24 mouse cellular contexts compared by ENCODE assay signal in the genomic region with DNA sequence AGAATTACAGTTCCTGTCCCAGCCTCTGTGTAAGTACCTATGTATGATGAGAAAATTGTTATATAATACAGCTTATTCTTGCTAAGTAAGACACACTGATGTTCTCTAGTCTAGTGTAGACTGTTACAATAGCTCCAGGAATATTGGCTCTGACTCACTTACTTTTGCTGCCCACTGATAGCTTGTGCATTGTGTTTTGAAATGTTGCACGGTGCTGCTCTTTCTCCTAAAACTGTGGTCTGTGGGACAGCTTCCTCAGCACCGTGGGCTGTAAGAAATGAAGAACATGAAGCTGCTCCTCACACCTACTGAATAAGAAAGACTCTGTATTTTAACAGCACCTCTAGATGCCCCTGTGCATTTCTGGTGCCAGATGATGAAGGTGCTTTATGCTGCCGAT.
A peak's percentile ranks its signal among the peaks of the same experiment; 100 is the strongest.
DNase-seq lines count a peak whose midpoint lies in the region; ATAC-seq and TF ChIP-seq lines count a peak whose summit lies in the region.
"Had no signal": no experiment of that assay in that cellular context is flagged by ENCODE, and none has a peak within 500 bp of the region (broad histone marks: within the 10 kb centered on the region; RNA-seq: fewer than 3 reads in every experiment).

No protein-coding gene starts in this region.

- no peak overlapping the region for H3K9ac ChIP-seq in neural tube, embryonic 13.5 days
- H3K9ac ChIP-seq in neural tube, embryonic 15.5 days (replicated peaks), result no peak overlapping the region
- H3K9ac ChIP-seq: embryonic facial prominence, embryonic 13.5 days; forebrain, embryonic 12.5 days; forebrain, embryonic 15.5 days; hindbrain, embryonic 12.5 days; hindbrain, embryonic 15.5 days had no signal

- H3K4me1 ChIP-seq in neural tube, embryonic 13.5 days (replicated peaks), result 0 out of 2 replicates have a peak, but pooled peaks cover 1% of the 10 kb centered on the region
- H3K4me1 ChIP-seq in neural tube, embryonic 15.5 days, result no peaks in the 10 kb centered on the region
- no peaks in the 10 kb centered on the region for H3K4me1 ChIP-seq in olfactory bulb, adult 2 months (ENCODE audit: control insufficient read depth, insufficient read depth, low read length)
- H3K4me1 ChIP-seq: embryonic facial prominence, embryonic 10.5 days; embryonic facial prominence, embryonic 13.5 days; forebrain, embryonic 12.5 days; forebrain, embryonic 15.5 days; hindbrain, embryonic 12.5 days; hindbrain, embryonic 15.5 days had no signal

- H3K36me3 ChIP-seq in neural tube, embryonic 13.5 days, result no peaks in the 10 kb centered on the region
- H3K36me3 ChIP-seq in neural tube, embryonic 15.5 days, result no peaks in the 10 kb centered on the region
- H3K36me3 ChIP-seq: embryonic facial prominence, embryonic 10.5 days; embryonic facial prominence, embryonic 13.5 days; forebrain, embryonic 12.5 days; forebrain, embryonic 15.5 days; hindbrain, embryonic 12.5 days; hindbrain, embryonic 15.5 days had no signal

- no peak overlapping the region for H3K4me2 ChIP-seq in neural tube, embryonic 13.5 days
- H3K4me2 ChIP-seq in neural tube, embryonic 15.5 days, result no peak overlapping the region
- H3K4me2 ChIP-seq: embryonic facial prominence, embryonic 13.5 days; forebrain, embryonic 12.5 days; forebrain, embryonic 15.5 days; heart, embryonic 11.5 days; hindbrain, embryonic 12.5 days; hindbrain, embryonic 15.5 days had no signal

- no peak for DNase-seq in layer of hippocampus, adult 2 months (ENCODE audit: low spot score in 2 of 2)
- DNase-seq in layer of hippocampus, adult 9-11 months, result no peak
- DNase-seq in brain, adult 2 months (ENCODE audit: low read depth, low spot score), result peak; percentile 65
- DNase-seq: adrenal gland, adult 2 months; adrenal gland, postnatal 14 days; cerebellum, adult 11-12 months; cerebellum, adult 8-10 months; cerebellum, postnatal 10 days; cerebellum, postnatal 36 days; embryo, embryonic 11 days; gastrocnemius, postnatal 10 days; heart, adult 11 months had no signal

- no peaks in the 10 kb centered on the region for H3K27me3 ChIP-seq in neural tube, embryonic 13.5 days
- no peaks in the 10 kb centered on the region for H3K27me3 ChIP-seq in neural tube, embryonic 15.5 days (replicated peaks)
- H3K27me3 ChIP-seq: embryonic facial prominence, embryonic 13.5 days; forebrain, embryonic 12.5 days; forebrain, embryonic 15.5 days; hindbrain, embryonic 12.5 days; hindbrain, embryonic 15.5 days had no signal

- WGBS in neural tube, embryonic 13.5 days, result 81% methylated on average over 3 of the region's 3 CpGs
- WGBS in neural tube, embryonic 15.5 days, result 87% methylated on average over 3 of the region's 3 CpGs
- 40% methylated on average over 3 of the region's 3 CpGs for WGBS in olfactory bulb, adult 2 months

- no peak for ATAC-seq in neural tube, embryonic 13.5 days (ENCODE audit: low read depth)
- ATAC-seq in neural tube, embryonic 15.5 days (ENCODE audit: low FRiP score), result no peak
- ATAC-seq: CD4-positive, CD25-positive, alpha-beta regulatory T cell, adult 4 months; forebrain, embryonic 15.5 days had no signal

- peak overlapping the region; percentile 74; the same call in 1 of the 2 replicates for H3K27ac ChIP-seq in layer of hippocampus, adult 2 months
- H3K27ac ChIP-seq in neural tube, embryonic 13.5 days (replicated peaks), result peak overlapping the region; percentile 67
- no peak overlapping the region for H3K27ac ChIP-seq in neural tube, embryonic 15.5 days (replicated peaks)
- peak overlapping the region; percentile 51; the same call in 1 of the 2 replicates for H3K27ac ChIP-seq in olfactory bulb, adult 2 months (ENCODE audit: insufficient read depth, low read depth, low read length)
- H3K27ac ChIP-seq: embryonic facial prominence, embryonic 10.5 days; embryonic facial prominence, embryonic 13.5 days; forebrain, embryonic 12.5 days; forebrain, embryonic 15.5 days; hindbrain, embryonic 12.5 days; hindbrain, embryonic 15.5 days had no signal

- H3K9me3 ChIP-seq in neural tube, embryonic 13.5 days, result no peaks in the 10 kb centered on the region
- H3K9me3 ChIP-seq in neural tube, embryonic 15.5 days (replicated peaks), result no peaks in the 10 kb centered on the region
- H3K9me3 ChIP-seq: embryonic facial prominence, embryonic 10.5 days; embryonic facial prominence, embryonic 13.5 days; forebrain, embryonic 12.5 days; forebrain, embryonic 15.5 days; hindbrain, embryonic 12.5 days; hindbrain, embryonic 15.5 days had no signal

- TF ChIP-seq POLR2A in olfactory bulb, adult 2 months (IDR thresholded peaks at IDR 0.05; ENCODE audit: insufficient read depth, low read depth, low read length), result no peak

- no peak overlapping the region for H3K4me3 ChIP-seq in layer of hippocampus, adult 2 months
- H3K4me3 ChIP-seq in neural tube, embryonic 13.5 days, result no peak overlapping the region
- no peak overlapping the region for H3K4me3 ChIP-seq in neural tube, embryonic 15.5 days (replicated peaks)
- no peak overlapping the region for H3K4me3 ChIP-seq in olfactory bulb, adult 2 months (ENCODE audit: insufficient read depth, low read depth, low read length)
- H3K4me3 ChIP-seq: embryonic facial prominence, embryonic 10.5 days; embryonic facial prominence, embryonic 13.5 days; erythroblast, embryonic 14.5 days; forebrain, embryonic 12.5 days; forebrain, embryonic 15.5 days; hindbrain, embryonic 12.5 days; hindbrain, embryonic 15.5 days had no signal

- no peak for TF ChIP-seq CTCF in layer of hippocampus, adult 2 months (conservative IDR thresholded peaks at IDR 0.05)
- no peak for TF ChIP-seq CTCF in olfactory bulb, adult 2 months (IDR thresholded peaks at IDR 0.05; ENCODE audit: insufficient read depth, low read depth, low read length)
